Mouse (Mus musculus): Measurements from ENCODE around the gene Manba. TPM values are rescaled to one million over a fixed set of nuclear protein-coding genes. Genes with fewer than 3 reads are reported as not detected.
"Not testable (repeated sequence)": the region's sequence is repeated elsewhere in the genome, so short reads cannot be mapped to it uniquely, and the experiment has no call there.

Manba gene
- total RNA-seq, 2 experiments from 2014 or later = 4.1 to 4.7 TPM

DNA sequence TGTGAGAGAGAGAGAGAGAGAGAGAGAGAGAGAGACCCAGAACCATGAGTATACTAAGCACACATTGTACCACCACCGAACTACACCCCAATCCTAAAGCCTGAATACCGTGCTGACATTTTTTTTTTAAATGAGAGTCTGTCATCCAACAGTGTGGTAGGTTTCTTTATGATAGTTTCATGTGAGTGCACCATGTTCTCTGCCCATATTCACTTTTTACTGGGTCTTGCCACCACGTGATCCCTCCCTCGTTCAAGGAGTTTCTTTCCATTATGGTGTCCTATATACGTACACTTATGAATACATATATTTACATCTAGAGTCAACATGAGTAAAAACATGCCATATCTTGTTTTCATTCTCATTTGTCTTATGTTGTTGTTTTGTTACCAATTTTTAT is 940 bp downstream of the Manba start:
- no peak for DNase-seq

DNA sequence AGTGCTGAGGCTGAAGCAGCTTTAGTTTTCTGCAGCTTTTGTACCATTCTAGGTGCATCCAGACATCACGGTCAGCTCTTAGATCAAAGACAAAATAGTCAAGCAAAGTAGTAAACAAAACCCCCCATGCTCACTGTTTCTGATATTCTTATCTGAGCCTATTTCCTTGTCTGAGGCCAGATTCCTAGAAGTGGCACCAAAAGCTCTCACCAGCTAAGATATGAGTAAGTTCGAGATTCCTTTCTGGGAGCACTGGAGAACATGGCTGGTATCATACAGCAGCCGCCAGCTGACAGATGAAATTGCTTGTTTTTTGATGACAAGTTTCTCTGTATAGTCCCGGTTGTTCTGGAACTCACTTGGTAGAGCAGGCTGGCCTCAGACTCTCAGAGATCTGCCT is 2.4 kb downstream of the Manba start:
- DNase-seq = no peak

DNA sequence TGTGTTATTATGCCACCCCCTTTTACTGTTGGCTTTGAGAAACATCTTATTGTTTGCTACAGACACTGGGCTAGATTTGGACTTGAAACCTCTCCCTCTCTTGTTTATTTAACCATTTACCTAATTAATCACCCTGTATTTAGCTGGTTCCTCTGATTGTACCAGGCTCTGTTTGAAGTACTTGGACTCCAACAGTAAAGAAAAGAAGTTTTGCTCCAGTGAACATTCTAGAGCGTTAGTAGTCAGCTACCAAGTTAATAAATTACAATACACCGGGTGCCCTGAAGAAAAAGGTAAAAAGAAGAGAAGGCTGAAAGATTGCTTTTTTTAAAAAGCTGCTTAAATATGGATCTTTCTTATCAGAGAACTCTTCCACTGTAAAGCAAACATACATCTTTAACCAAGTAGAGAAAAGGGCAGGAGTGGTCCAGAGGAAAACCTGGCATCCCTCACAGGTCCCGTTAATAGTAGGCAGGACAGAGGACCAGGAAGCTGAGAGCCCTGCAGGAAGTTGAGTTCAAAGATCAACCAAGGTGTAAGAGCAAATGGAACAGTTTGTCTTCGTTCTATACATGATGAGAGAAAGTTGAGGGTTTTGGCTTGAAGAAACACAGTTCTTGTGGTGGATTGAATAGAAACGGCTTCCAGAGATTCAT is 4.6 kb downstream of the Manba start:
- DNase-seq = no peak

DNA sequence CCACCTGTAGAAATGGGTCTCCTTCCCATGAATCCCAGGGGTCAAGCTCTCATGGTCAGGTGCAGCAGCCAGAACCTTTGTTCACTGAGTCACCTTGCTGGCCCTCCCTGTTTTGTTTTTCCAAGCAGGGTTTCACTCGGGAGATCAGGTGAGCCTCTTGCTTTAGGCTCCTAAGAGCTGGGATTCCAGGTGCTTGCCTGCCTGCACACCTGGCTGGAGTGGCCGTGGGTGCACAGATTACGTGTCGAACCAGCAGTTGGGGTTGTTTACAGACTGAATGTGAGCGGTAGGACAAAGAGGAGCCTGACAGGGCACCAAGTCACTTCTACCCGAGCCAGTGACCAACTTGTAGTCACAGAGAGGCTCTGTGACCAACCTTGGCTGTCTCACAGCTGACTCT is 5.7 kb downstream of the Manba start:
- no peak for DNase-seq

DNA sequence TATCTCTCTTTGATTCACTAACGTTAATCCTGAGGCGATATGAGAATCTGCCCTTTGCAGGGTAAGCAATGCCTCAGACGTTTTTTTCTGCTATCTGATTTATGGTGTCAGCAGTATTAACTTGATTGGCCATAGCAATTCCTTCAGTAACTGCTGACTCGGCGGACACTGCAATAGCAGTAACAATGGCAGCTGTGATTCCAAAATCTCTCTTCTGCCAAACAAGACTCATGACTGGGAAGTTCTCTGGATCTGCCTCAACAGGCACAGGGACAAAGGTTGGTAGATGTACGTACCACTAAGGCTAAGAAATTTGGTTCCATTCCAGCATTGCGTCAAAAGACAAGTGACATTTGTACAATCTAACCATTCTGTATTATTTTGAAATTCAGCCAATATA is 7.9 kb downstream of the Manba start:
- DNase-seq = not testable (repeated sequence)

DNA sequence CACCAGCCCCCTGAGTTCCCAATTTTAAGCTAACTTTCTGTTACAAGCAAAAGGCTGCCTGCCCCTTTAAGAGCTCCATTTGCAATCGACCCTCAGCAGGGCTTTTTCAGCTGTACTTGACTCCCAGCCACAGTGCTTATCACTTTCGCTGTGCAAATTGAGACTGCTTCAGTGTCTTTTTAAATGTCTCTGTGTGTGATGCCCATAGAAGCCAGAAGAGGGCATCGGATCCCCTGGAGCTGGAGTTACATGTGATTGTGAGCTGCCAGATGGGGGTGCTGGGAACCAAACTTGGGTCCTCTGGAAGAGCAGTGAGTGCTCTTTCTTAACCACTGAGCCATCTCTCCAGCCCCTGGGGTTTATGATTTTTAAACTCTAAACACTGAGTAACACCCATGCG is 12.5 kb downstream of the Manba start:
- not testable (repeated sequence) for DNase-seq

DNA sequence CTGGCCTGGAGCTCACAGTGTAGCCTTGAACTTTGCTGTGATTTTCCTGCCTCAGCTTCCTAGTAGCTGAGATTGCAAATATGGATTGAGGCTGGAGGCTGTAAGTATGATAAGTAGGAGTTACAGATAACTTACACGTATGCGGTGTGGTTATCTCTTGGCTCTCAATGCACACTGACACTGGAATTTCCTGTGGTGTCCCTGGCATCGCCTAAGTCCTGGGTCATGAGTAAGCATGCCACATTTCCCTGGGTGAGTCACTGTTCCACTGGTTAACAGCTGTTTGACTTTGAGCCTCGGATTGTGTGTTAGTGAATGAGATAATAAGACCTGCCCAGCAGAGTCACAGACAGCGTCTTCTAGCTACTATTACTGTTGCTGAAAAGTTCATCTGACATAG is 13.5 kb downstream of the Manba start:
- DNase-seq = no peak

DNA sequence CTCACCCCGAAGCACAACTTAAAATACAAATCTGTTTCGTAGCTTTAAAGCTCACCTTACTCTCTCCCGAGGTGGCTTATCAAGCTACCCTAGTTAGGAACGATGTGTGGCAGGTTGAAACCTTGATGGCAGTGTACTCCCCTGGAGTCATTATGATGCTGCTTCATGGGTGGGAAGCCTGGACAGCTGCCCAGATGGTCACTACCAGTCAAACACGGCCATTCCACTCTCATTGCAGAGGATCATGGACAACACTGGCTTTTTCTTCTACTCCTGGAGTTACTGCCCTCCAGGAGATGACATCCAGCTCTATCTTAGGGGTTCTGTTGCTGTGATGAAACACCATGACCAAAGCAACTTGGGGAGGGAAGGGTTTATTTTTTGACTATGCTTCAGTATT is 17.7 kb downstream of the Manba start:
- DNase-seq = no peak

DNA sequence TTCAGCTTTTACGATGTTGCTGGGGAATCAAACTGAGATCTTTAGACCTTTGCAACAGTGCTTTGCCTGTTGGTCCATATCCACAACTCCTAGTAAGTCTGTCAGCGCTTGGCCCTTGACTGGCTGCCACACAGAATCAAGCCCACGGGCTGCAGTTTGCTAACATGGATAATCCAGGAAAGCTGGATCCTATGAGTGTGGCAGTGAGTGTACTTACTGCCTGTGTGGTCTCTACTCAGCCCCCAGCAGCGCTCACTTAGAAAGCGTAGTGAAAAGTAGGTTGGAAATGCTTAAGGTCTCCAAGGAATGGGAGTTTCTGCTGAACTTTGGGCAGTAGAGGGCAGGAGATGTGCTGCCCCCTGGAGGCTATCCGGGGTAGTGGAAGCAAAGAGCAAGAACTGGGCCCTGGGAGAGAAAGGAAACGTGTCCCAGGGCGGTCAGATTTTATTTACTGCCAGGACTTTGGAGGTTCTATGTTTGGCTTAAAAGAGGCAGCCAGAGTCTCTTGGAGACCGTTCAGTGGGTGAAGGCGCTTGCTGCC is 20.0 kb downstream of the Manba start:
- peak; percentile 47 for DNase-seq

DNA sequence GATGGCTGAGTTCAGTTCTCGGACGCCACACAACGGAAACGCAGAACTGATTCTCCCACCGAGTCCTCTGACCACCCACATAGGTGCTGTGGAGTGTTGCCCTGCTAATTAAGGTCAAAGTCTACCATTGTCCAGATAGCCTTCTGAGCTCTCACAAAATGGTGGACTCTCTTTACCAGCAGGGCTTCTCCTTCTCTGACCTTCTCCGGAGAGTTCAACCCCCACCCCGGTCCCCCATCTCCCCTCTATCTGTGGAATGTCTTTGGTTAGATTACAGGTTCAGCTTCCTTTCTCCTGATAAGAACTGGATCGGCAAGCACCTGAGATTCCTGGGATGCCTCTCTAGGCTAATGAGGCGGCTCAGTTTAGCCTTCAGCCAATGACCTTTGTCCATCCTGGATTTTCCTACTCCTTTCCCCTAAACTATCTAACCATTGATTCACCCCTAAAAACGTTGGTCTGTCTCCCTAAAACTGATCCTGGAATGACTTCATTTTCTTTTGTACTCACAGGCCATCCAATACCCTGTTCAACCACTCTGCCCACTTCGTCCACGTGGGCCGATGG is 20.6 kb downstream of the Manba start:
- no peak for DNase-seq

DNA sequence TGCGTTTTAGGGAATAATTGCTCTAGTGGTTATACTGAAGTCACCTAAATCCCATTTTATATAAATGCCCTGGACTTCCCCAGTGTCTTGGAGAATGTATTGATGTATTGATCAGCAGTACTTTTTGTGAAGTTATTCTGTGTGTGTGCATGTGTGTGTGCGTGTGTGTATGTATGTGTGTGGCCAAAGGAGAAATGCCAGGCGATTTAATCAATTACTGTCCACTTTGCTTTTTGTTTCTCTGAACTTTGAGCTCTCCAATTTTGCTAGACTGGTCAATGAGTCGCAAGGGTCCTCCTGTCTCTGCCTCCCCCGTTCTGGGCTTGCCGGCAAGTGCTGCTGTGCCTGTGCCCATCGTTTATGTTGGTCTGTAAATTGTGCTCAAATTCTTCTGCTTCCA is 22.1 kb downstream of the Manba start:
- no peak for DNase-seq

DNA sequence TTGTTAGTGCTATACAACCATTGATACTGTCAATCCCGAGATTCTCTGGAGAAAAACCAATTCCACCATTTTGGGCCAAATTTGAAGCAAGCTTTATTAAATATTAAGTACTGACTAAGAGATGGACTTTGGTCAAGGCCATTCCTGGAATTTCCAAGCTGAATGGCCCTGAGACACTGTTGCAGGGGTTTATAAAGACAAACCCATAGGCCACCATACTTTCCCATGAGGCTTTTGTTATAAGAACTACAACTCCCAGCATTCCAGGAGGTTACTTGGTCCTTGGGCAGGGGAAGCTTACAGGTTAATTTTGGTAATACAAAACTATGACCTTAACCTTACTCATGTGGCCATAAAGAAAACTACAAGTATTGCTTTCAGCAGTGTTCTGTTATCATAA is 22.8 kb downstream of the Manba start:
- DNase-seq = no peak

DNA sequence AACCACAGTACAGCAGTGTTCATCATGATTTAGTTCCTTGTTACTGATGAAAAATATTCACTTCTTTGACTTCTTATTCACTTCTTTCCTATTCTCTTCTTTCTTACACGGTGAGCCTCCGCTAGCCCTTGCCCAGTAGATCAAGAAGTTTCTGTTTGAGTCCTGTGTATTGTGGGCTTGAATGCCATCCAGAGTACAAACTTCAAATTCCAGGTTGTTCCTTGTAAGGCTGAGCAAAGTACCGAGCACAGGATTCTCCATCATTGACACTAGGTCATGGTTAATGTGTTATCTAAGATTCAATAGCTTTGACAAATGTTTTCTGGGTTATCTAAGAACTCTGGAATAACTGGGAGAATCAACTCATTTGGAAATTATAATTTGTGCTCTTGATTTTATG is 25.0 kb downstream of the Manba start:
- DNase-seq = no peak

DNA sequence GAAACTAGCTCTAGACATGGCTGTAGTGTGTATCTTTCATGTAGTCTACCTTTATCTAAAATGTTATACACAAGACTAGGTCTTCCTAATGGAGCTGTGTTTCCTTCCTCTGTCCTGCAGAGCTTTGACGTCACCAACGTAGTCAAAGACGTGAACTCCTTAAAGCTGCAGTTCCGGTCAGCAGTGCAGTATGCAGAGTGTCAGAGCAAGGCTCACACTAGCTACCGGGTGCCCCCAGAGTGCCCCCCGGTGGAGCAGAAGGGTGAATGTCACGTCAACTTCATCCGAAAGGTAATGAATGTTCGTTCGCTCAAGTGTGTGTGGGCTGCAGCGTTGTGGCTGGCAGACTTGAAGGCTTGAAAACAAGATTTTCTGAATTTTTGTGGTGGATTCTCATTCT is 26.3 kb downstream of the Manba start:
- no peak for DNase-seq

DNA sequence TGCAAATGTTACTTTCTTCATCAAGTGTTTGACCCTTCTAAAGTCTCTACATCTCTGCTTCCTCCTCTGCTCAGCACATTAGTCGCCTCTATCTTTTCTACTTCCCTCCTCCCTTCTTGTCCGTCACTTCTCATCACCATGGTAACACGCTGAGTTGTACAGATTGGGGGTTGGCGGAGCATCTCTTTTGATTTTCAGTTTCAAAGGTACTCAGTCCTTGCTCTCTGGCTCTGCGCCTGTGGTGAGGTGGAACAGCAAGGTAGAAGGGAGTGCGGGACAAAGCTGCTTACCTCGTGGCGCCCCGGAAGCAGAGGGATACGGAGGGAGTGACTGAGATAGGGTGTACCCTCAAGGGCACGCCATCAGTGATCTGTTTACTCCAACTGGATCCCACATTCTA is 27.9 kb downstream of the Manba start:
- DNase-seq = no peak

DNA sequence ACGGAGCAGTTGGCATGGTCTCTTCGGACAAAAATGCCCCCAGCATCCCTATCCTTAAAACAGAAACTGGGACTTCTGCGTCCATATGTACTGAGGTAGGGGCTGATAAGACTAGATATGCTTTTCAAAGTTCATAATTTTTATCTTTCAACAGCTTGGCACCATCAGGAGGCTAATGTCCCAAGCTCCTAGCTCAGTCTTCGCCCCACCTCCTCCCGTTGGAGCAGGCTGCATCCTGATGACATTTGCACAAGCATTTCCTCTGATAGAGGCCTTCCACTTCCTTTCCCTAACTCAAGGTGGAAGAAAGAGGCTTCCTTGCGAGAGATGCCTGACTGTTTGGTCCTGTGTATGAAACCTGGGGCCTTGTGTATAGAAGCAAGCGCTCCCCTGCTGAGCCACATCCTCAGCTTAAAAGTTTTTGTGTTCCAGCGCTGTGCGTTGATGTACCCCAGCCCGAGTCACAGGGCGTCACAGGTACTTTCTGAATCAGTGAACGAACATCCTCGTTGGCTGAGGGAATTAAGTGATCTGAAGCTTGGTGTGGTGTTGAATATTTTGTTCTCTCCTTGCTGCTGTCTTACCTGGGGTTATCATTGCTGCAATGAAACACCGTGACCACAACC is 28.5 kb downstream of the Manba start:
- no peak for DNase-seq

DNA sequence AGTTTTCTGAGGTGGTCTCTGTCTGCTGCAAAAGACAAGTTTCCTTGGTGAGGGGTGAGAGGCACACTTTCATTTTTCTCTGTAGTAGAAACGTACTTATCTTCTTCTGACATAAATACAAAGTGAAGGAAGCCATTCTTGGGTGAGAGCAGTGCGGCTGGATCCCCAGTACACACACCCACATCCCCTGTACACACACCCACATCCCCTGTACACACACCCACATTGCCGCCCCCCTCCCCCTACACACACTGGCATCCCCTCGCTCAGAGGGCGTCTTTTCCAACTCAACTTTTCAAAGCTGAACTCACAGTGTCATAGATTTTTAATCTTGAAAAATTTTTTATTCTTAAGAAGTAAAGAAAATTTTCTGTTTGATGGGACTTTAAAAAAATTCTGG is 29.8 kb downstream of the Manba start:
- DNase-seq = no peak

DNA sequence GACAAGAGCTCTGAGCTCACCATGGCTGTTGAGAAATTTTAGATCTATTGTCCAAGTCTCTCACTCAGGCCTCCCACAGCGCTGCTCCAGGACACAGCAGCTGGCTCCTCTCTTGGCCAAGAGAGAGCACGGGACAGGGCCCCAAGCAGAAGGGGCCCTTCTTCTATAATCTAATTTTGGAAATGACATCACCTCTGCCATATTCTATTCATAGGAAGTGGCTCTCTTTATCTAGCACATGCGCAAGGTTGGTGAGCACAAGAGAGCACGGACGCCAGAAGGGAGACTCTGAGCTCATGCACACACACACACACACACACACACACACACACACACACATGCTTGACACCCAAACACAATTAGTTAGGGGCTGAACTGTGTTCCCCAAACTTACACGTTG is 31.5 kb downstream of the Manba start:
- peak; percentile 36 for DNase-seq

DNA sequence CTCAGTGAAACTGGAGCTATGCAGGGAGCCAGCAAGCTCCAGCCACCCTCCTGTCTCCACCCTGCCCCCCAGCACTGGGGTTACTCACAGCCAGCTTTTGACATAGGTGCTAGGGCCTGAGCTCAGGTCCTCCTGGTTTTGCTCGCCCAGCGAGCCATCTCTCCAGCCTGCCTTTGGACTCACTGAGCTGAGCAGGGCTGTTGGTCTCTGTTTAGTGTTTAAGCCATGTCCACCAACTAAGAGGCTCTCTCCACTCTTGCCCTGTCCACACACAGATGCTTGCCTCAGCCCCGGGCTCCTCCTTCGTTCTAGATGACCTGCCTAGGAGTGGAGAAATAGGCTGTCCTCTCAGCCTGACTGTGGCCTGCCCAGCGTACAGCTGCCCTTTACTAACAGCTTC is 33.5 kb downstream of the Manba start:
- DNase-seq = no peak

DNA sequence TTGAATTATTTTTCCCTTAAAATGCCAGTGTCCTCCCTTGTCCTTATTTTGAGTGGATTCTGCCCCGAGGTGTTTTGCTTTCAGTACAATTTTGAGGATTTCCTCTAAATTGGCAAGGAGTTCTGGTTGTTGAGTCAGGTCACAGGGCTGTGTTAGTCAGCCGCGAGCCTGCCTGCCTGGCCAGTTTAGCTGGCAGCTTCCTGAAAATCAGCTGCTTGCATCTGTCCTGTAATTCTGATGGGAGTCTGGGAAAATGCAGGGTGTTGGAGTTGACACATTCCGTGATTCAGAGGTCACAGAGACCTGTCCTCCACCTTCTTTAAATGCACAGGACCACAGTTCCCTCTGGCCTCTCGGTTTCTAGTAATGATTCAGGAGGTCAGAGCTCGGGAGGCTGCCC is 34.2 kb downstream of the Manba start:
- DNase-seq = no peak

DNA sequence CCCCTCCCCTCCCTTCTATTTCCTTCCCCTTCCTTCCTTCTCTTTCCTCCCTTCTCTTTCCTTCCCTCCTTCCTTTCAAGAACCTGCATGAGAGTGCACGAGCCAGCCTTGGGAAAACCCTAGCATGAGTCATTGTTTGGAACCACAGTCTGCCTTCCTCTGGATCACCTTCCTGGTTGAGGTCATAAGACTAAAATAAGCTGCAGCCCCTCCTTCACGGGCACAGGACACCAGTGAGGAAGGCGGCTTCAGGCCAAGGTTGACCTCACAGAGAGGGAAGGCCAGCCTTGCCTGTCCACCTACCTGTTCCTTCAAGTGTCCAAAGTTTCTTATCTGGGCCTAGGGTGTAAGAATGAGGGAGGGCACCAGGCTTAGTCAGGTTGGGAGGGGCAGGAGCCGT is 36.6 kb downstream of the Manba start:
- DNase-seq = peak; percentile 85

DNA sequence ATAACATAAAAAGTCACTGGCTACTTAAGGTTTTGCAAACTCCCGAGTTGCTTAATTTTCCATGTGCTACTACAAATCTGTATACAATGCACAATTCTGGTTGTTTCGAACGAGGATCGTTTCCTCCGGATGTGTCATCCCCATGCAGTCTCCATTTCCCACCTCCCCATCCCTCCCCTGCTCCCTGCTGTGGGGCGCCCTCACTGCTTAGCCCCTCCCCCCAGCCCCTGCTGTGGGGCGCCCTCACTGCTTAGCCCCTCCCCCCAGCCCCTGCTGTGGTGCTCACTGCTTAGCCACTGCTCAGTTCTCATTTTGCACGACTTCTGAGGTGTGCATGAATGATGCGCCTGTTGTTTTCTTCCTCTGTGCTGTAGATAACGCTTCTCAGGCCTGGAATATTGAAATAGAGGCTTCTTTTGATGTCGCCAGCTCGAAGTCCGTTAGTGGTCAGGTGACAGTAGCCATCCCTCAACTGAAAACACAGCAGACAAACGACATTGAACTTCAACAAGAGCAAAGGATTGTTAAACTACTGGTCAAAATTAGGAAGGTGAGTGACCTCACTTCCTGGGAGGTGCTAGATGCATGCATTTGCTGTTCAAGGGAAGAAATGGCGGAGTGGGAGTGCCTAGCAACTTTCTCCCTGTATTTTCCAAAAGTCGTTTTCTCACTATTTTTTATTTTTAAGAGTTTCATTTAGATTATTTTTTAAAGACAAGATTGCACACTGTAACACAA is 37.4 kb downstream of the Manba start:
- DNase-seq = no peak

DNA sequence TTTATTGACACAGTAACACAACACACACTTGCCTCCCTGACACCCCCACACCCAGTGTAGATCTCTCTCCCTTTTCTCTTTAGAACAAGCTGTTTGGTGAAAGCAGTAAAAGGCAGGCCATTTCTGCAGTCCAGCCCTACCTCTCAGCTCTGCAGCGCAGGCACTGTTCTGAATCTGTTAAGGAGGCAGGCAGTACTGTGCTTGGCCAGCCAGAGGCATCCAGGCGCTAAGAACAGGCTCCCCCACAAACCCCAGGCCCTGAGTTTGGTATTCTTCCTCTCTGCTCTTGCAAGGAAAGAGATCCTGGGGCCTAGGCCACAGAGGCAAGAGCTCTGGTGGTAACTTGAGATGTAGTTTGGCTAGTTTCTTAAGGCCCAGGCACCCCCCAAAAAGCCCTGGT is 39.5 kb downstream of the Manba start:
- not testable (repeated sequence) for DNase-seq

Measured in gastrocnemius, postnatal 25 days (tissue).